Comparison of ENCODE assay signal across 7 mouse cellular contexts in genomic region chr19:3767276-3767780, GRCm38 (mm10). TPM values are rescaled to one million over a fixed set of nuclear protein-coding genes. Genes with fewer than 3 reads are reported as not detected.
DNase-seq lines count a peak whose midpoint lies in the region; ATAC-seq and TF ChIP-seq lines count a peak whose summit lies in the region.

Gene Kmt5b, plus strand, starts transcription at chr19:3767421.

- no peak for ATAC-seq in erythroid progenitor cell, adult 5-6 weeks (replicated peaks; ENCODE audit: low FRiP score, poor library complexity, severe bottlenecking)
- 0 out of 2 replicates have a peak, but pooled peaks have one; percentile 33 for ATAC-seq in heart, embryonic 13.5 days (ENCODE audit: extremely low read depth, insufficient number of reproducible peaks, low FRiP score, low TSS enrichment)
- no peak for ATAC-seq in liver, embryonic 16.5 days (ENCODE audit: low read depth)
- peak; percentile 62 for ATAC-seq in neural tube, embryonic 14.5 days (ENCODE audit: low read depth)

- peak within 1 kb of the TSS; percentile 100 for H3K27ac ChIP-seq in MEL (ENCODE audit: control insufficient read depth, low read depth, low read length)
- H3K27ac ChIP-seq in heart, embryonic 13.5 days (replicated peaks): peak within 1 kb of the TSS; percentile 100
- H3K27ac ChIP-seq in liver, embryonic 16.5 days (ENCODE audit: low read length): peak within 1 kb of the TSS; percentile 99
- H3K27ac ChIP-seq in neural tube, embryonic 14.5 days (ENCODE audit: low read depth, low read length): peak within 1 kb of the TSS; percentile 100

- no peaks in the 10 kb centered on the region for H3K9me3 ChIP-seq in MEL (replicated peaks; ENCODE audit: insufficient read depth, low read length)
- H3K9me3 ChIP-seq in heart, embryonic 13.5 days: no peaks in the 10 kb centered on the region
- H3K9me3 ChIP-seq in liver, embryonic 16.5 days (replicated peaks; ENCODE audit: control insufficient read depth, low read length): no peaks in the 10 kb centered on the region
- H3K9me3 ChIP-seq in neural tube, embryonic 14.5 days (ENCODE audit: control insufficient read depth, low read length): no peaks in the 10 kb centered on the region

- H3K27me3 ChIP-seq in MEL (ENCODE audit: control insufficient read depth in 1 of 2, insufficient read depth in 2 of 2, low read length in 2 of 2): peaks cover 6 to 13% of the 10 kb centered on the region in 2 experiments
- H3K27me3 ChIP-seq in heart, embryonic 13.5 days (replicated peaks): peaks cover 10% of the 10 kb centered on the region; the same call in 1 of the 2 replicates
- 0 out of 2 replicates have a peak, but pooled peaks cover 3% of the 10 kb centered on the region for H3K27me3 ChIP-seq in liver, embryonic 16.5 days (ENCODE audit: control insufficient read depth, insufficient read depth, low read depth, low read length)
- no peaks in the 10 kb centered on the region; the same call in 1 of the 2 replicates for H3K27me3 ChIP-seq in neural tube, embryonic 14.5 days (ENCODE audit: control insufficient read depth, insufficient read depth, low read length)

- peak within 1 kb of the TSS; percentile 92 to 99 for H3K4me3 ChIP-seq in MEL (ENCODE audit: control insufficient read depth in 1 of 2, insufficient read depth in 1 of 2, low read depth in 2 of 2, low read length in 2 of 2)
- peak within 1 kb of the TSS; percentile 97 for H3K4me3 ChIP-seq in heart, embryonic 13.5 days
- peak within 1 kb of the TSS; percentile 95 for H3K4me3 ChIP-seq in liver, embryonic 16.5 days (ENCODE audit: low read depth, low read length)
- peak within 1 kb of the TSS; percentile 97 for H3K4me3 ChIP-seq in neural tube, embryonic 14.5 days (ENCODE audit: low read depth, low read length)

- peak; percentile 79 for DNase-seq in MEL (ENCODE audit: low read depth, low spot score)
- no peak for DNase-seq in adrenal gland, postnatal 14 days
- DNase-seq in kidney, postnatal 25 days: peak; percentile 45 to 75

- peak within 1 kb of the TSS; percentile 79 for H3K4me2 ChIP-seq in heart, embryonic 13.5 days
- H3K4me2 ChIP-seq in liver, embryonic 16.5 days (ENCODE audit: low read depth, low read length): peak within 1 kb of the TSS; percentile 99
- peak within 1 kb of the TSS; percentile 89 for H3K4me2 ChIP-seq in neural tube, embryonic 14.5 days (ENCODE audit: low read depth, low read length)

- H3K4me1 ChIP-seq in MEL (ENCODE audit: control insufficient read depth in 1 of 2, insufficient read depth in 2 of 2, low read length in 2 of 2): peaks cover 0 to 9% of the 10 kb centered on the region in 2 experiments; a peak in 2 of 4 replicates
- H3K4me1 ChIP-seq in heart, embryonic 13.5 days: peaks cover 23% of the 10 kb centered on the region
- peaks cover 15% of the 10 kb centered on the region for H3K4me1 ChIP-seq in liver, embryonic 16.5 days (ENCODE audit: control insufficient read depth, low read depth, low read length)
- peaks cover 24% of the 10 kb centered on the region for H3K4me1 ChIP-seq in neural tube, embryonic 14.5 days (ENCODE audit: control insufficient read depth, insufficient read depth, low read length)

- TF ChIP-seq POLR2A in MEL (IDR thresholded peaks at IDR 0.05; ENCODE audit: control insufficient read depth in 1 of 2, insufficient read depth in 1 of 2, low read depth in 1 of 2, low read length in 2 of 2, poor library complexity in 1 of 2): peak; percentile 43 to 100; a peak in 3 of 4 replicates

- H3K9ac ChIP-seq in MEL (ENCODE audit: control insufficient read depth, low read depth, low read length, poor library complexity, severe bottlenecking): peak within 1 kb of the TSS; percentile 100
- peak within 1 kb of the TSS; percentile 100 for H3K9ac ChIP-seq in heart, embryonic 13.5 days
- H3K9ac ChIP-seq in liver, embryonic 16.5 days (ENCODE audit: low read depth, low read length): peak within 1 kb of the TSS; percentile 99
- H3K9ac ChIP-seq in neural tube, embryonic 14.5 days (replicated peaks; ENCODE audit: low read depth, low read length): peak within 1 kb of the TSS; percentile 100

- under 1% methylated on average over 39 of the region's 39 CpGs for WGBS in heart, embryonic 13.5 days
- under 1% methylated on average over 39 of the region's 39 CpGs for WGBS in liver, embryonic 16.5 days (ENCODE audit: insufficient replicate concordance)
- WGBS in neural tube, embryonic 14.5 days: under 1% methylated on average over 39 of the region's 39 CpGs

- no peak for TF ChIP-seq EP300 in MEL (IDR thresholded peaks at IDR 0.05; ENCODE audit: low read depth in 1 of 2, low read length in 2 of 2)

- peaks cover 0 to 2% of the 10 kb centered on the region in 2 experiments; a peak in 1 of 4 replicates for H3K36me3 ChIP-seq in MEL (ENCODE audit: control insufficient read depth in 1 of 2, insufficient read depth in 2 of 2, low read length in 2 of 2)
- H3K36me3 ChIP-seq in heart, embryonic 13.5 days: 0 out of 2 replicates have a peak, but pooled peaks cover 5% of the 10 kb centered on the region
- H3K36me3 ChIP-seq in liver, embryonic 16.5 days (ENCODE audit: control insufficient read depth, insufficient read depth): no peaks in the 10 kb centered on the region
- H3K36me3 ChIP-seq in neural tube, embryonic 14.5 days (ENCODE audit: control insufficient read depth, insufficient read depth, low read length): no peaks in the 10 kb centered on the region; the same call in 1 of the 2 replicates

- peaks cover 34% of the 10 kb centered on the region for H3K79me2 ChIP-seq in MEL (ENCODE audit: control insufficient read depth, insufficient read depth, low read length, poor library complexity)

- TF ChIP-seq CTCF in MEL (IDR thresholded peaks at IDR 0.05 in 2 of 3, conservative IDR thresholded peaks at IDR 0.05 in 1 of 3; ENCODE audit: control insufficient read depth in 1 of 3, insufficient read depth in 1 of 3, low read depth in 2 of 3, low read length in 3 of 3, poor library complexity in 1 of 3, severe bottlenecking in 1 of 3): no peak

- TF ChIP-seq RAD21 in MEL (IDR thresholded peaks at IDR 0.05; ENCODE audit: low read depth, low read length): no peak

TF ChIP-seq in MEL, 35 proteins besides CTCF, POLR2A, EP300 and RAD21:
- TF ChIP-seq GABPA (IDR thresholded peaks at IDR 0.05; ENCODE audit: low read depth, low read length): no peak
- TF ChIP-seq POLR2AphosphoS2 (IDR thresholded peaks at IDR 0.05; ENCODE audit: low read length): peak; percentile 44; the same call in 1 of the 2 replicates
- 0 out of 2 replicates have a peak, but pooled peaks have one; percentile 52 for TF ChIP-seq TCF12 (IDR thresholded peaks at IDR 0.05; ENCODE audit: low read depth, low read length)
- TF ChIP-seq BHLHE40 (IDR thresholded peaks at IDR 0.05; ENCODE audit: borderline replicate concordance, low read depth, low read length): peak; percentile 53; the same call in 1 of the 2 replicates
- no peak for TF ChIP-seq POLR2AphosphoS5 (IDR thresholded peaks at IDR 0.05; ENCODE audit: borderline replicate concordance, low read depth, low read length)
- TF ChIP-seq MYB (IDR thresholded peaks at IDR 0.05; ENCODE audit: low read depth, low read length): 0 out of 2 replicates have a peak, but pooled peaks have one; percentile 32
- TF ChIP-seq MXI1 (IDR thresholded peaks at IDR 0.05; ENCODE audit: low read depth, low read length): peak; percentile 90
- TF ChIP-seq MAFK (IDR thresholded peaks at IDR 0.05; ENCODE audit: borderline replicate concordance, low read depth, low read length): 0 out of 2 replicates have a peak, but pooled peaks have one; percentile 6
- TF ChIP-seq GATA1 (IDR thresholded peaks at IDR 0.05; ENCODE audit: low read depth, low read length): 0 out of 2 replicates have a peak, but pooled peaks have one; percentile 20
- TF ChIP-seq SIN3A (IDR thresholded peaks at IDR 0.05; ENCODE audit: low read length): peak; percentile 94
- peak; percentile 38; the same call in 1 of the 2 replicates for TF ChIP-seq MAX (IDR thresholded peaks at IDR 0.05; ENCODE audit: low read length)
- TF ChIP-seq RCOR1 (IDR thresholded peaks at IDR 0.05; ENCODE audit: low read depth, low read length): no peak
- TF ChIP-seq USF2 (IDR thresholded peaks at IDR 0.05; ENCODE audit: borderline replicate concordance in 1 of 2, insufficient read depth in 1 of 2, low read depth in 1 of 2, low read length in 2 of 2): no peak
- TF ChIP-seq NELFE (IDR thresholded peaks at IDR 0.05; ENCODE audit: low read depth, low read length): peak; percentile 95; the same call in 1 of the 2 replicates
- TF ChIP-seq CHD1 (IDR thresholded peaks at IDR 0.05; ENCODE audit: low read depth, low read length): peak; percentile 49; the same call in 1 of the 2 replicates
- 0 out of 2 replicates have a peak, but pooled peaks have one; percentile 20 for TF ChIP-seq UBTF (IDR thresholded peaks at IDR 0.05; ENCODE audit: borderline replicate concordance, insufficient read depth, low read depth, low read length)

RNA-seq across cellular contexts. Expression of gene Kmt5b, which starts in this region (rescaled TPM):
- 14.9 and 16.1 TPM in 2 replicates for total RNA-seq in MEL (2012; rRNA removed)
- 10 to 100 TPM in 1 of 2 experiments, not detected in 1; 23.9 TPM for polyA plus RNA-seq in MEL (2012; ENCODE audit: insufficient read depth in 1 of 2, insufficient read length in 2 of 2, low read depth in 1 of 2, low replicate concordance in 2 of 2, missing spikeins in 1 of 2)
- total RNA-seq in adrenal gland, postnatal 14 days (2021): 63.2 and 63.9 TPM in 2 replicates
- 15.1 and 19.1 TPM in 2 replicates for total RNA-seq in erythroid progenitor cell, adult 5-6 weeks (2015; ENCODE audit: low replicate concordance)
- 22.0 and 35.7 TPM in 2 replicates for total RNA-seq in erythroid progenitor cell, adult 5-6 weeks (2017; ENCODE audit: low replicate concordance)
- 17.7 and 17.9 TPM in 2 replicates for polyA plus RNA-seq in heart, embryonic 13.5 days (2015; fragmentation: Nextera tagmentation; extraction: Ambion mirVana)
- polyA plus RNA-seq in liver, embryonic 16.5 days (2015; fragmentation: Nextera tagmentation; extraction: Ambion mirVana): 6.7 and 7.4 TPM in 2 replicates
- 65.3 and 66.3 TPM in 2 replicates for polyA plus RNA-seq in neural tube, embryonic 14.5 days (2014; fragmentation: Nextera tagmentation; extraction: Ambion mirVana)

Comparison
In these comparisons a context has a peak if more than half of its experiments do, and no peak if none do; other contexts are left out.
1. ATAC-seq: peak in heart, embryonic 13.5 days (single experiment) and neural tube, embryonic 14.5 days (single experiment); none in erythroid progenitor cell, adult 5-6 weeks (single experiment) and liver, embryonic 16.5 days (single experiment).
2. Peak in every context shown above with its lines, with median percentiles within 50 percentile points of each other: H3K27ac ChIP-seq, H3K4me3 ChIP-seq, H3K9ac ChIP-seq and H3K4me2 ChIP-seq.